In genomic region chr16:78930382-78931286, GRCm38 (mm10) we compare ENCODE assay signal across 9 mouse cellular contexts. TPM values are rescaled to one million over a fixed set of nuclear protein-coding genes. Genes with fewer than 3 reads are reported as not detected.
A peak's percentile ranks its signal among the peaks of the same experiment; 100 is the strongest.
DNase-seq lines count a peak whose midpoint lies in the region; ATAC-seq and TF ChIP-seq lines count a peak whose summit lies in the region.
"Had no signal": no experiment of that assay in that cellular context is flagged by ENCODE, and none has a peak within 500 bp of the region (broad histone marks: within the 10 kb centered on the region; RNA-seq: fewer than 3 reads in every experiment).

Gene Chodl (plus strand): TSS chr16:78930948.

- H3K36me3 ChIP-seq in lung, embryonic 14.5 days (ENCODE audit: insufficient read depth): no peaks in the 10 kb centered on the region
- H3K36me3 ChIP-seq in forebrain, postnatal 0 days (ENCODE audit: insufficient read depth): no peaks in the 10 kb centered on the region
- H3K36me3 ChIP-seq in kidney, postnatal 0 days (ENCODE audit: insufficient read depth, low read length): no peaks in the 10 kb centered on the region
- H3K36me3 ChIP-seq in midbrain, embryonic 16.5 days (ENCODE audit: control insufficient read depth, insufficient read depth, low read length): no peaks in the 10 kb centered on the region

- peak within 1 kb of the TSS; percentile 81 for H3K4me2 ChIP-seq in lung, embryonic 14.5 days
- H3K4me2 ChIP-seq in forebrain, postnatal 0 days (ENCODE audit: low read depth): peak within 1 kb of the TSS; percentile 97
- H3K4me2 ChIP-seq in kidney, postnatal 0 days (ENCODE audit: low read length): peak within 1 kb of the TSS; percentile 79
- peak within 1 kb of the TSS; percentile 93 for H3K4me2 ChIP-seq in midbrain, embryonic 16.5 days (ENCODE audit: low read length)

- peak; percentile 79 for DNase-seq in lung, embryonic 14.5 days
- no peak for DNase-seq in lung, adult 18-20 months
- DNase-seq in forebrain, postnatal 0 days: peak; percentile 70
- DNase-seq in kidney, postnatal 0 days (ENCODE audit: low spot score): peak; percentile 47
- DNase-seq in thymus, postnatal 14 days: no peak

- no peak within 1 kb of the TSS for H3K27ac ChIP-seq in lung, embryonic 14.5 days (ENCODE audit: low read depth)
- no peak within 1 kb of the TSS for H3K27ac ChIP-seq in cortical plate, adult 2 months (ENCODE audit: insufficient read depth, low read length)
- no peak within 1 kb of the TSS for H3K27ac ChIP-seq in forebrain, postnatal 0 days (ENCODE audit: low read depth, low read length)
- no peak within 1 kb of the TSS for H3K27ac ChIP-seq in kidney, postnatal 0 days
- no peak within 1 kb of the TSS; the same call in 1 of the 2 replicates for H3K27ac ChIP-seq in midbrain, embryonic 16.5 days (ENCODE audit: low read length)

- WGBS in lung, embryonic 14.5 days: 8% methylated on average over 19 of the region's 19 CpGs
- WGBS in forebrain, postnatal 0 days: 5% methylated on average over 19 of the region's 19 CpGs
- WGBS in kidney, postnatal 0 days: 7% methylated on average over 19 of the region's 19 CpGs
- 12% methylated on average over 18 of the region's 19 CpGs for WGBS in midbrain, embryonic 16.5 days

- TF ChIP-seq CTCF in lung, embryonic 14.5 days (IDR thresholded peaks at IDR 0.05; ENCODE audit: low read depth): no peak
- no peak for TF ChIP-seq CTCF in cortical plate, adult 2 months (IDR thresholded peaks at IDR 0.05; ENCODE audit: extremely low read depth, insufficient read depth, low read length)
- no peak for TF ChIP-seq CTCF in forebrain, postnatal 0 days (IDR thresholded peaks at IDR 0.05; ENCODE audit: low read depth)
- TF ChIP-seq CTCF in kidney, postnatal 0 days (IDR thresholded peaks at IDR 0.05; ENCODE audit: low read depth): no peak

- ATAC-seq in lung, embryonic 14.5 days (ENCODE audit: insufficient read depth): peak; percentile 94
- peak; percentile 87 for ATAC-seq in forebrain, postnatal 0 days
- ATAC-seq in kidney, postnatal 0 days (replicated peaks; ENCODE audit: low FRiP score, low read depth): peak; percentile 63
- peak; percentile 89 for ATAC-seq in midbrain, embryonic 16.5 days
- no peak for ATAC-seq in erythroid progenitor cell, adult 5-6 weeks (replicated peaks; ENCODE audit: low FRiP score, poor library complexity, severe bottlenecking)

- H3K4me1 ChIP-seq in lung, embryonic 14.5 days (ENCODE audit: insufficient read depth): peaks cover 7% of the 10 kb centered on the region; the same call in 1 of the 2 replicates
- H3K4me1 ChIP-seq in cortical plate, adult 2 months (ENCODE audit: control insufficient read depth, insufficient read depth, low read length): no peaks in the 10 kb centered on the region; the same call in 1 of the 2 replicates
- H3K4me1 ChIP-seq in forebrain, postnatal 0 days (ENCODE audit: insufficient read depth): no peaks in the 10 kb centered on the region
- H3K4me1 ChIP-seq in kidney, postnatal 0 days (replicated peaks; ENCODE audit: insufficient read depth, low read length): no peaks in the 10 kb centered on the region
- H3K4me1 ChIP-seq in midbrain, embryonic 16.5 days (ENCODE audit: control insufficient read depth, insufficient read depth, low read length): 0 out of 2 replicates have a peak, but pooled peaks cover 3% of the 10 kb centered on the region

- H3K9me3 ChIP-seq in lung, embryonic 14.5 days (ENCODE audit: low read depth, low read length): no peaks in the 10 kb centered on the region
- H3K9me3 ChIP-seq in forebrain, postnatal 0 days (ENCODE audit: low read length): no peaks in the 10 kb centered on the region
- H3K9me3 ChIP-seq in kidney, postnatal 0 days (replicated peaks; ENCODE audit: low read length): no peaks in the 10 kb centered on the region
- H3K9me3 ChIP-seq in midbrain, embryonic 16.5 days (replicated peaks; ENCODE audit: control insufficient read depth, low read length, poor library complexity, severe bottlenecking): no peaks in the 10 kb centered on the region

- peak within 1 kb of the TSS; percentile 38 for H3K4me3 ChIP-seq in lung, embryonic 14.5 days (ENCODE audit: low read depth, low read length)
- H3K4me3 ChIP-seq in cortical plate, adult 2 months (ENCODE audit: insufficient read depth, low read length): peak within 1 kb of the TSS; percentile 18
- H3K4me3 ChIP-seq in forebrain, postnatal 0 days (ENCODE audit: low read depth, low read length): peak within 1 kb of the TSS; percentile 49
- H3K4me3 ChIP-seq in kidney, postnatal 0 days (replicated peaks; ENCODE audit: low read depth, low read length): peak within 1 kb of the TSS; percentile 25
- peak within 1 kb of the TSS; percentile 52 for H3K4me3 ChIP-seq in midbrain, embryonic 16.5 days (ENCODE audit: low read depth, low read length)
- H3K4me3 ChIP-seq: erythroblast, embryonic 14.5 days had no signal

- H3K9ac ChIP-seq in lung, embryonic 14.5 days: no peak within 1 kb of the TSS
- peak within 1 kb of the TSS; percentile 57 for H3K9ac ChIP-seq in forebrain, postnatal 0 days
- no peak within 1 kb of the TSS for H3K9ac ChIP-seq in kidney, postnatal 0 days (ENCODE audit: low read depth, low read length)
- H3K9ac ChIP-seq in midbrain, embryonic 16.5 days (ENCODE audit: low read depth, low read length): peak within 1 kb of the TSS; percentile 76

- no peaks in the 10 kb centered on the region; the same call in 1 of the 2 replicates for H3K27me3 ChIP-seq in lung, embryonic 14.5 days (ENCODE audit: insufficient read depth, low read length)
- no peaks in the 10 kb centered on the region for H3K27me3 ChIP-seq in forebrain, postnatal 0 days (ENCODE audit: insufficient read depth, low read length)
- H3K27me3 ChIP-seq in kidney, postnatal 0 days (ENCODE audit: insufficient read depth, low read length): no peaks in the 10 kb centered on the region
- H3K27me3 ChIP-seq in midbrain, embryonic 16.5 days (ENCODE audit: control insufficient read depth, insufficient read depth, low read depth, low read length): no peaks in the 10 kb centered on the region

- no peak for TF ChIP-seq POLR2A in cortical plate, adult 2 months (IDR thresholded peaks at IDR 0.05; ENCODE audit: extremely low read depth, insufficient read depth, low read length)

RNA-seq across cellular contexts. Expression of gene Chodl, which starts in this region (rescaled TPM):
- polyA plus RNA-seq in lung, embryonic 14.5 days (2014; fragmentation: Nextera tagmentation; extraction: Ambion mirVana): 0.92 and 1.2 TPM in 2 replicates
- 0.45 and 0.75 TPM in 2 replicates for polyA plus RNA-seq in cortical plate, adult 2 months (2012; rRNA removed)
- total RNA-seq in forebrain, postnatal 0 days (2014; rRNA removed): 12.0 and 14.0 TPM in 2 replicates
- polyA plus RNA-seq in forebrain, postnatal 0 days (2015; fragmentation: Nextera tagmentation; extraction: Ambion mirVana): 8.8 and 13.3 TPM in 2 replicates
- 0.54 and 1.0 TPM in 2 replicates for polyA plus RNA-seq in kidney, postnatal 0 days (2015; fragmentation: Nextera tagmentation; extraction: Ambion mirVana)
- 7.4 and 10.7 TPM in 2 replicates for polyA plus RNA-seq in midbrain, embryonic 16.5 days (2015; fragmentation: Nextera tagmentation; extraction: Ambion mirVana)
- not detected in 2 replicates for total RNA-seq in erythroid progenitor cell, adult 5-6 weeks (2015; ENCODE audit: low replicate concordance)
- total RNA-seq in erythroid progenitor cell, adult 5-6 weeks (2017; ENCODE audit: low replicate concordance): not detected in 2 replicates
- polyA plus RNA-seq: erythroblast, embryonic 14.5 days had no signal

Comparison
In these comparisons a context has a peak if more than half of its experiments do, and no peak if none do; other contexts are left out.
1. RNA of gene Chodl (total RNA-seq): 12.0 to 14.0 TPM in forebrain, postnatal 0 days; not detected in erythroid progenitor cell, adult 5-6 weeks; every median in the first group is over 10 times any median in the second.
2. DNase-seq: peak in lung, embryonic 14.5 days (single experiment), forebrain, postnatal 0 days (single experiment) and kidney, postnatal 0 days (single experiment); none in lung, adult 18-20 months (0 of 2) and thymus, postnatal 14 days (single experiment).
3. H3K9ac ChIP-seq: peak in forebrain, postnatal 0 days (single experiment) and midbrain, embryonic 16.5 days (single experiment); none in lung, embryonic 14.5 days (single experiment) and kidney, postnatal 0 days (single experiment).
4. Peak in every context shown above with its lines, with median percentiles within 50 percentile points of each other: H3K4me2 ChIP-seq and H3K4me3 ChIP-seq.